Mouse (Mus musculus): ENCODE measurements around the gene Anapc11. TPM values are rescaled to one million over a fixed set of nuclear protein-coding genes. Genes with fewer than 3 reads are reported as not detected.

The Anapc11 gene
- polyA plus RNA-seq, 1 experiment from 2014 or later = 236 TPM

DNA sequence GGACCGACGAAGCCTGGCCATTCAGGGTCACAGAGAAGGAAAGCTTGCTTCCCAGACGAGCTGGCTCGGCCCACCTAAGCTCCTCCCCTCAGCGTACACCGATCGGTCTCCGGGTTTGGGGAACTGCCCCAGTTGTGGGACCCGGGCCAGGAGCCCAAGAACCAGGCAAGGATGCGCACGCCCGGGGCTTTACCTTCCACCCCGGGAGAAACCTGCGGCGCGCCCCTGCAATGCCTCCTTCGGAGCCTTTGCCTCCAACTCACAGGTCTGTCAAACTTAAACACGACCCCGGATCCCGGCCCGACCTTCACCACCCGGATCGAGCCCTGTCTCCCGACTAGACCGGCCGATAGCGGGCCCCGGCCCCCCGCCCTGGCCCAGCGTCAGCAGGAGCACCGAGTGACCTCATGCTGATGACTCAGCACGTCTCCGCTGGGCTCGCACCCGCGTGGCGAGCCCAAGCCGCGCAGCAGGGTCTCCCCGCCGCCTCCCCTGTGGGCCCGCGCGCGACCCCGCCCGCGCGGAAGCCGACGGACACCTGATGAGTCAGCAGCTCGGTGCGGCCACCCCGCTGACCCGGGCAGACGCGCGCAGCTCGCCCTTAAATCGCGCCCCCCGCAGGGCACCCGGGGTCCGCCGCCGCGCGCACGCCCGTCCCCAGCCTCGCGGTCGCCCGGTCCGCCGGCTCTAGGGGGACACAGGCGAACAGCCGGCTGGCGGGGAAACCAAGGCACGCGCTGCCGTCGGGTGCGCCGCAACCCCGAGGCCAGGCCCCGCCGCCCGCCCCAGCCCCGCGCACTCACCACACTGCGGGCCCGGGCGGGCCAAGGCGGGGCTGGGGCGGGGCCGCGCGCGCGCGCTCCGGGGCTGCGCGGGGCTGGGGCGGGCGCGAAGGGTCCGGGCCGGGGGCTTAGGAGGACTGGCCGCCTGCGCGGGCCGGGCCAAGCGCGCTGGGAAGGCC lies 34.6 kb downstream of the Anapc11 start:
- peak overlapping the region; percentile 88 for H3K4me3 ChIP-seq (ENCODE audit: low read depth, low read length)
- WGBS = under 1% methylated on average over 55 of the region's 116 CpGs

DNA sequence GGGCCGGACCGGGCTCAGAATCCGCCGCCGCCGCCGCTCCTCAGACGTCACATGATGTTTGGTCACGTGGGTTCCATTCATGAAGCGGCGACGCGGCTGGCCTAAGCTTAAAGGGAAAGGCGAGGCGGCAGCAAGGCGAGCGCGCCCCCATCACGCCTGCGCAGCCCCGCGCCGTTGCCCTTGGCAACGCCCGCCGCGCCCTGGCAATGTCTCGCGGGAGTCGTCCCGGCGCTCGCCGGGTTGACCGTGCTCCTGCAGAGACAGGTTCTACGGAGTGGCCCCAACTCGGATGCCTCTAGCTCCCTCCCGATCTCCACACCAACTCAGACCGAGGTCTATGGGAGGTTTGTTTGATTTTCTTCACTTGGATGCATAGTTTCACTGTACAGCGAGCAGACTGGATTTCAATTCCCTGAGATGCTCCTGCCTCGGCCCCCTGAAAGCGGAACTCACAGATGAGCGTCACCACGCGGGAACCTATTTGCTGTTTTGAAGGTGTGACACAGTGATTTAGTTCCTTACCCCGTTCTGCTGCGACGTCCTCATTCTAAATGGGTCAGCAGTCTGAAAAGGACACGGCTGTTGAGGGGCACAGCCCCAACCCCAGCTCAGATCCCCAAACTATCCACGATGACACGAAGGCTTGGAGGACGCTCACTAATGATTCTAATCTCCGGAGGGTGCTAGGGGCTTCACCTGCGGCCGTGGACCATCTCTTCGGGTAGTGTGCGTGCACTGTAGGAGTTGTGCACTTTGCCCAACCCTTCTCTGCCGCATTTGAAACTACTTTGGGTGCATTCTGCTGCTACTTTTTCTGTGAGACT lies 35.5 kb downstream of the Anapc11 start, which contains the start of gene Mafg:
Mafg (minus strand) TSS at position 81 of the 824 bp plus-strand sequence.
- 10% methylated on average over 58 of the region's 58 CpGs for WGBS
- Histone ChIP-seq H3K27ac (ENCODE audit: low read depth, low read length) (peak within 1 kb of the TSS; percentile 87), H3K4me2 (ENCODE audit: low read depth, low read length) (peak within 1 kb of the TSS; percentile 97), H3K4me3 (ENCODE audit: low read depth, low read length) (peak within 1 kb of the TSS; percentile 88), H3K9me3 (ENCODE audit: control insufficient read depth, low read length) (no peaks in the 10 kb centered on the region), H3K9ac (replicated peaks; ENCODE audit: low read depth, low read length) (peak within 1 kb of the TSS; percentile 93), H3K27me3 (ENCODE audit: control insufficient read depth, insufficient read depth, low read length) (no peaks in the 10 kb centered on the region), H3K36me3 (ENCODE audit: control insufficient read depth, insufficient read depth, low read length) (0 out of 2 replicates have a peak, but pooled peaks cover 5% of the 10 kb centered on the region), H3K4me1 (ENCODE audit: control insufficient read depth, insufficient read depth, low read length) (peaks cover 15% of the 10 kb centered on the region)
- ATAC-seq (ENCODE audit: low read depth) = peak; percentile 93

More for the DNA sequence above, 34.6 kb downstream of the Anapc11 start:
- H3K36me3 ChIP-seq (ENCODE audit: control insufficient read depth, insufficient read depth, low read length) = 0 out of 2 replicates have a peak, but pooled peaks cover 5% of the 10 kb centered on the region
- H3K9ac ChIP-seq (replicated peaks; ENCODE audit: low read depth, low read length) = peak overlapping the region; percentile 93
- ATAC-seq (ENCODE audit: low read depth) = peak; percentile 83
- H3K27me3 ChIP-seq (ENCODE audit: control insufficient read depth, insufficient read depth, low read length) = no peaks in the 10 kb centered on the region
- H3K9me3 ChIP-seq (ENCODE audit: control insufficient read depth, low read length) = no peaks in the 10 kb centered on the region
- peak overlapping the region; percentile 87 for H3K27ac ChIP-seq (ENCODE audit: low read depth, low read length)
- peak overlapping the region; percentile 97 for H3K4me2 ChIP-seq (ENCODE audit: low read depth, low read length)
- peaks cover 15% of the 10 kb centered on the region for H3K4me1 ChIP-seq (ENCODE audit: control insufficient read depth, insufficient read depth, low read length)

DNA sequence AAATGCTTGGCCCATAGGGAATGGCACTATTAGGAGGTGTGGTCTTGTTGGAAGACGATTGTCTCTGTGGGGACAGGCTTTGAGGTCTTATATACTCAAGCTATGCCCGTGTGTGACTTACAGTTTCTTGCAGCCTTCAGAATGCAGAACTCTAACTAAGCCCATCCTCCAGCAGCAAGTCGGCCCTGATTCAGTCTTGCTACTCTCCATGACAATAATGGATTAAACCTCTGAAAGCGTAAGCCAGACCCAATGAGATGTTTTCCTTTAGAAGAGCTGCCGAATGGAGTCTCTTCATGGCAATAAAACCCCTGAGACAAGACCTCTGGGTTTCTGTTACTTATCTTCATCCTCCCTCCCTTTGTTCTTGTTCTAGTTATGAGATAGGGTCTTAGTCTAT lies 36.6 kb downstream of the Anapc11 start:
- Histone ChIP-seq H3K4me3 (ENCODE audit: low read depth, low read length) (no peak overlapping the region), H3K36me3 (ENCODE audit: control insufficient read depth, insufficient read depth, low read length) (no peaks in the 10 kb centered on the region), H3K27ac (ENCODE audit: low read depth, low read length) (no peak overlapping the region), H3K4me1 (ENCODE audit: control insufficient read depth, insufficient read depth, low read length) (peaks cover 13% of the 10 kb centered on the region), H3K9me3 (ENCODE audit: control insufficient read depth, low read length) (no peaks in the 10 kb centered on the region), H3K9ac (replicated peaks; ENCODE audit: low read depth, low read length) (no peak overlapping the region), H3K27me3 (ENCODE audit: control insufficient read depth, insufficient read depth, low read length) (no peaks in the 10 kb centered on the region), H3K4me2 (ENCODE audit: low read depth, low read length) (no peak overlapping the region)
- ATAC-seq (ENCODE audit: low read depth) = no peak
- 80% methylated on average over 5 of the region's 5 CpGs for WGBS

DNA sequence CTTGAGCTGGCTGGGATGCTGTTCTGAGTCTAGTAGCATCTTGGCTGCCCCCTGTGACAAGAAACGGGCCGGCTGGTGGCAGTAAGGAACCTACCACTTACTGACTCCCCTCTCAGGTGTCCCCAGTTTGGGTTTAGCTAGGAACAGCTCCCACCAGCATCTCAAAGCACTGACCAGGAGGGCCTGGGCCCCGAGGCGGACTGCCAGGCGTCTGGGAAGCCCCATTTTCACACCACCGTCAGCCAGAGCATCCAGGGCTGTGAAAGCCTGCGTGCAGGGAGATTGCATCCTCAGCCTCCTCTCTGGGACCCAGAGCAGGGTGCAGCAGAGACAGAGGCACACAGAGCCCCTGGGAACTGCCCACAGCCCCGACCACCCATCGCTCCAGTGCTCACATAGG lies 43.0 kb downstream of the Anapc11 start:
- Histone ChIP-seq H3K36me3 (ENCODE audit: control insufficient read depth, insufficient read depth, low read length) (no peaks in the 10 kb centered on the region), H3K9ac (replicated peaks; ENCODE audit: low read depth, low read length) (no peak overlapping the region), H3K4me3 (ENCODE audit: low read depth, low read length) (no peak overlapping the region), H3K4me2 (ENCODE audit: low read depth, low read length) (no peak overlapping the region), H3K4me1 (ENCODE audit: control insufficient read depth, insufficient read depth, low read length) (peaks cover 10% of the 10 kb centered on the region; the same call in 1 of the 2 replicates), H3K27me3 (ENCODE audit: control insufficient read depth, insufficient read depth, low read length) (no peaks in the 10 kb centered on the region), H3K9me3 (ENCODE audit: control insufficient read depth, low read length) (no peaks in the 10 kb centered on the region), H3K27ac (ENCODE audit: low read depth, low read length) (no peak overlapping the region)
- WGBS = 68% methylated on average over 9 of the region's 9 CpGs
- ATAC-seq (ENCODE audit: low read depth) = no peak

DNA sequence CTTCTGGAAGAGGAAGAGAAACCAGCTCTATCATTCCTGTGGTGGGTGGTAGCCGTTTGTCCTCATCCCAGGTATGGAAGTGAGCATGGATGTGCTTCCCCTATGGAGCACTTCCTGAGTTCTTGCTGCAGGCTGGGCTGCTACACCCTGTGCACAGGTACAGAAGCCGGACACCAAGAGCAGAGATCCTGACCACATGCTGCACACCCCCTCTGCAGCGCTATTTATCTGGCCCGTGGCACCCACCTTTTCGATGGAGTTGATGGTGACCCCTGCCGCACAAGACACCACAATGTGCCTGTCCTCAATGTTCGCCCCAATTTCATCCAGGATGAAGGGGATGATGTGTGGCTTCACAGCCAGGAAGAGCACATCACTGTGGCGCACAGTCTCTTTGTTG lies 43.6 kb downstream of the Anapc11 start:
- ATAC-seq (ENCODE audit: low read depth) = no peak
- 84% methylated on average over 8 of the region's 8 CpGs for WGBS
- peaks cover 10% of the 10 kb centered on the region; the same call in 1 of the 2 replicates for H3K4me1 ChIP-seq (ENCODE audit: control insufficient read depth, insufficient read depth, low read length)
- H3K4me3 ChIP-seq (ENCODE audit: low read depth, low read length) = no peak overlapping the region
- H3K27ac ChIP-seq (ENCODE audit: low read depth, low read length) = no peak overlapping the region
- H3K9ac ChIP-seq (replicated peaks; ENCODE audit: low read depth, low read length) = no peak overlapping the region
- H3K9me3 ChIP-seq (ENCODE audit: control insufficient read depth, low read length) = no peaks in the 10 kb centered on the region
- no peaks in the 10 kb centered on the region for H3K36me3 ChIP-seq (ENCODE audit: control insufficient read depth, insufficient read depth, low read length)
- H3K27me3 ChIP-seq (ENCODE audit: control insufficient read depth, insufficient read depth, low read length) = no peaks in the 10 kb centered on the region
- no peak overlapping the region for H3K4me2 ChIP-seq (ENCODE audit: low read depth, low read length)

DNA sequence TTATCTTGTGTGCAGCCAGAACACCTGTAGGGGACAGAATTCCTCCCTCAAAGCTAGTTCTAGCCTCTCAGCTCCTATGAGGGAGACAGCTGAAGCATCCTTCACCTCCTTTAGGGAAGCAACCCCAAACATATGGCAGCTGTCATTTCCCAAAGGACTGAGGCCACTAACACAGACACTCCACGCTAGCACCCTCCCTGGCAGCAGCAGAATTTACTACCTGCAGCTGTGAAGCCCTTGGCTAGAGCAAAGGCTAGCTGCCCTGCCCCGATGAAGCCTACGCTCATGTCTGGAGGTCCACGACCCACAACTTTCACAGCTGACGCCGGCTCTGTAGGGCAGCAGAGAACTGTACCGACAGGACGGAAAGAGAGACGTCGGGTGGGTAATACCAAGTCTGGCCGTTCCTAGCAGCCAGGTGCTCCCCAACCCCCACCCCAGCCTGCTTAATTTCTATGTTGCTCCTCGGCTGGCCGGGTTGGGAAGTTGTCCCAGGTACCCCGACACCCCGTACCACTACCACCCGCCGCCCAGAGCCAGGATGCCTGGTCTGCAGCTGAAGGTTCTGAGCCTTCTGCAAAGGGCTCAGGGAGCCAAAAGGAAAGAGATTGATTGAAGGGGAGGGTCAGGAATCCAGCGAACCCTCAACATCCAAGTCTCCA lies 44.8 kb downstream of the Anapc11 start:
- peak; percentile 52 for ATAC-seq (ENCODE audit: low read depth)
- no peaks in the 10 kb centered on the region for H3K36me3 ChIP-seq (ENCODE audit: control insufficient read depth, insufficient read depth, low read length)
- under 1% methylated on average over 18 of the region's 18 CpGs for WGBS
- H3K9ac ChIP-seq (replicated peaks; ENCODE audit: low read depth, low read length) = peak overlapping the region; percentile 74
- peak overlapping the region; percentile 94 for H3K4me2 ChIP-seq (ENCODE audit: low read depth, low read length)
- H3K27me3 ChIP-seq (ENCODE audit: control insufficient read depth, insufficient read depth, low read length) = no peaks in the 10 kb centered on the region
- peak overlapping the region; percentile 39 for H3K4me3 ChIP-seq (ENCODE audit: low read depth, low read length)
- H3K27ac ChIP-seq (ENCODE audit: low read depth, low read length) = peak overlapping the region; percentile 30; the same call in 1 of the 2 replicates
- no peaks in the 10 kb centered on the region for H3K9me3 ChIP-seq (ENCODE audit: control insufficient read depth, low read length)
- peaks cover 14% of the 10 kb centered on the region; the same call in 1 of the 2 replicates for H3K4me1 ChIP-seq (ENCODE audit: control insufficient read depth, insufficient read depth, low read length)

DNA sequence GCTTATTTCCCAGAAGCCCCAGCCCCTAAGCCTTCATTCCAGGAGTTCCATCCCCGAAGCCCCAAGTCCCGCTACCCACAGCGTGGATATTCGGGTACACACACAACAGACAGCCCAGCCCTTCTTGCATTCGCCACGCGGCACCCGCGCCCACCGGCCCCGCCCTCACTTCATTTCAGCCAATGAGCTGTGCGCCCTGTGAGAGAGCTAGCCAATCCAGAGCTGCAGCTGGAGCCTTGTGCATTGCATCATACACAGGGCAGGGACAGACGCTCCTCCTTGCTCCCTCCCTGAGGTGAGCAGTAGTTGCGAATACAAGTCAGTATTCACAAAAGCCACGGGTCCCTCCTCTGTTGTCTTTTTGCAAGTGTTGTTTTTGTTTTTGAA lies 45.4 kb downstream of the Anapc11 start, which contains the start of gene Pycr1:
Pycr1 (minus strand) TSS at position 169 of the 387 bp plus-strand sequence.
- no peaks in the 10 kb centered on the region for H3K36me3 ChIP-seq (ENCODE audit: control insufficient read depth, insufficient read depth, low read length)
- H3K27me3 ChIP-seq (ENCODE audit: control insufficient read depth, insufficient read depth, low read length) = no peaks in the 10 kb centered on the region
- ATAC-seq (ENCODE audit: low read depth) = peak; percentile 99
- H3K4me3 ChIP-seq (ENCODE audit: low read depth, low read length) = peak within 1 kb of the TSS; percentile 39
- H3K4me2 ChIP-seq (ENCODE audit: low read depth, low read length) = peak within 1 kb of the TSS; percentile 94
- H3K4me1 ChIP-seq (ENCODE audit: control insufficient read depth, insufficient read depth, low read length) = peaks cover 17% of the 10 kb centered on the region; the same call in 1 of the 2 replicates
- peak within 1 kb of the TSS; percentile 30; the same call in 1 of the 2 replicates for H3K27ac ChIP-seq (ENCODE audit: low read depth, low read length)
- 0% methylated on average over 15 of the region's 15 CpGs for WGBS
- no peaks in the 10 kb centered on the region for H3K9me3 ChIP-seq (ENCODE audit: control insufficient read depth, low read length)
- peak within 1 kb of the TSS; percentile 74 for H3K9ac ChIP-seq (replicated peaks; ENCODE audit: low read depth, low read length)

DNA sequence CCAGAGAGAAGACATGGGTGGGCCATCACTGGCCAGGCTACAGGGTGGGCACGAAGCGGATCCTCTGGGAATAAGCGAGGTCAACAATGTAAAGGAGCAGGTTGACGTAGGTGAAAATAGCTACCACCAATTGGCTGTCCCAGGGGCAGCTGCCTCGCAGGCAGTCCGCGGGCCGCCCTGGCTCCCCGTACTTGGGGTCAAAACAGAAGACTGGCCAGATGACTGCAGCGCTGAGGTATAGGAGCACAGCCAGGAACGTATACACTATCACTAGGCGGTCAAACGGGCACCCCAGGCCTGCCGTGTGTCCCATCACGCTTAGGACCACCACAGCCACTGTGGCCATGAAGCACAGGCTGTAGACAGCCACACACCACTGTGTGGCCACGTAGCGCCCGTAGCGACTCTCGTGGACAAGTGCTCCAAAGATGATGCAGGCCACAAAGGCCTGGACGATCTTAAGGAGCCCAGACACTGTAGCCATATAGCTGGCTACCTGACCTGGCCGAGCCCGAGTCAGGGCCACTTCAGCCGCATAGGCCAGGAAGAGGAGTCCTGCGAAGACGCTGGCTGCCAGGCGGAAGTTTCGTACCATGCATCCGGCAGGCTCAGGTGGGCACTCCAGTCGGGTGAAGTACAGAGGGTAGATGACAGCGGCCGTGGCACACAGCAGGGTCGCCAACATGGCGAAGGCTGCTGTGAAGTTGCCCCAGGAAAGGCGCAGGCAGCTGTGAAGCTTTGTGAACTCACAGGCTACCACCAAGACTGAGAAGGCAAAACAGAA lies 49.0 kb downstream of the Anapc11 start:
- no peak overlapping the region for H3K4me3 ChIP-seq (ENCODE audit: low read depth, low read length)
- ATAC-seq (ENCODE audit: low read depth) = no peak
- no peak overlapping the region for H3K27ac ChIP-seq (ENCODE audit: low read depth, low read length)
- H3K36me3 ChIP-seq (ENCODE audit: control insufficient read depth, insufficient read depth, low read length) = no peaks in the 10 kb centered on the region
- no peaks in the 10 kb centered on the region for H3K27me3 ChIP-seq (ENCODE audit: control insufficient read depth, insufficient read depth, low read length)
- peak overlapping the region; percentile 50; the same call in 1 of the 2 replicates for H3K4me2 ChIP-seq (ENCODE audit: low read depth, low read length)
- peaks cover 17% of the 10 kb centered on the region; the same call in 1 of the 2 replicates for H3K4me1 ChIP-seq (ENCODE audit: control insufficient read depth, insufficient read depth, low read length)
- H3K9me3 ChIP-seq (ENCODE audit: control insufficient read depth, low read length) = no peaks in the 10 kb centered on the region
- WGBS = 83% methylated on average over 35 of the region's 35 CpGs
- H3K9ac ChIP-seq (replicated peaks; ENCODE audit: low read depth, low read length) = no peak overlapping the region
